Mouse (Mus musculus): ENCODE measurements at regions not wholly inside any gene's neighbourhood (a gene's known extent, or its start where the extent isn't known, plus 50 kb on each side); places are given as distances from the start of the nearest gene placed in this dataset.

- no peak for ATAC-seq (ENCODE audit: low FRiP score)
- Histone ChIP-seq H3K27ac (no peak overlapping the region), H3K9me3 (ENCODE audit: control insufficient read depth, low read length) (no peaks in the 10 kb centered on the region), H3K4me2 (replicated peaks) (no peak overlapping the region), H3K4me3 (replicated peaks; ENCODE audit: low read length) (no peak overlapping the region), H3K9ac (no peak overlapping the region), H3K4me1 (replicated peaks; ENCODE audit: control insufficient read depth, insufficient read depth, low read length) (no peaks in the 10 kb centered on the region), H3K27me3 (ENCODE audit: control insufficient read depth, insufficient read depth, low read length) (no peaks in the 10 kb centered on the region), H3K36me3 (replicated peaks; ENCODE audit: control insufficient read depth, insufficient read depth) (no peaks in the 10 kb centered on the region)
- no peak for DNase-seq (ENCODE audit: low spot score)
- 90% methylated on average over 4 of the region's 4 CpGs for WGBS
These were observed 2753.7 kb upstream of the Gm7489 start for GRCm38 (mm10) chr15:51131017-51131416.

DNA sequence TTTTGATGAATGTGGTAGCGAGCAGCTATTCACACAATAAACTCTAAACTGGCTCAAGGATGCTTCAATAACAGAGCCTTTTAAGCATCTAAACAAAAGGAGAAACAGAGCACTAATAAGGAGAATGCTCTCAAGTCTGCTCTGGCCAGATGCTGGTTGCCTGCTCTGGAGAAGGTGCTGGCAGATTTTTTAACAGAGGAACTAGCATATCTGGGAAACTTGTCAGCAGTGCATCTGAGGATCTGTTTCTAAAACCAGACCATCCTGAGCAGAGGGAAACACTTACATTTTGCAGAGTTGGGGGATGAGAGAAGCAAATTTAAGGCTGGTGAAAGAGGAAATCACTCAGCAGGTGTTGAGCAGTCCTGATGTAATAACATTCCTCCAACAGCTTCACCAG, 2748.6 kb upstream of the Gm7489 start:
- WGBS, result 64% methylated on average over 1 of the region's 1 CpGs
- Histone ChIP-seq H3K36me3 (replicated peaks; ENCODE audit: control insufficient read depth, insufficient read depth) (no peaks in the 10 kb centered on the region), H3K9ac (no peak overlapping the region), H3K4me3 (replicated peaks; ENCODE audit: low read length) (no peak overlapping the region), H3K4me2 (replicated peaks) (no peak overlapping the region), H3K27ac (no peak overlapping the region), H3K4me1 (replicated peaks; ENCODE audit: control insufficient read depth, insufficient read depth, low read length) (no peaks in the 10 kb centered on the region), H3K27me3 (ENCODE audit: control insufficient read depth, insufficient read depth, low read length) (no peaks in the 10 kb centered on the region), H3K9me3 (ENCODE audit: control insufficient read depth, low read length) (no peaks in the 10 kb centered on the region)
- ATAC-seq (ENCODE audit: low FRiP score) (no peak), DNase-seq (ENCODE audit: low spot score) (no peak)

- H3K9me3 ChIP-seq (ENCODE audit: control insufficient read depth, low read length), result no peaks in the 10 kb centered on the region
- H3K27me3 ChIP-seq (ENCODE audit: control insufficient read depth, insufficient read depth, low read length), result no peaks in the 10 kb centered on the region
- no peaks in the 10 kb centered on the region for H3K36me3 ChIP-seq (replicated peaks; ENCODE audit: control insufficient read depth, insufficient read depth)
- no peaks in the 10 kb centered on the region for H3K4me1 ChIP-seq (replicated peaks; ENCODE audit: control insufficient read depth, insufficient read depth, low read length)
- H3K4me3 ChIP-seq (replicated peaks; ENCODE audit: low read length), result no peak overlapping the region
- H3K4me2 ChIP-seq (replicated peaks), result no peak overlapping the region
- H3K27ac ChIP-seq, result no peak overlapping the region
- no peak for ATAC-seq (ENCODE audit: low FRiP score)
- WGBS, result 81% methylated on average over 4 of the region's 4 CpGs
- DNase-seq (ENCODE audit: low spot score), result no peak
- no peak overlapping the region for H3K9ac ChIP-seq
These were observed 2745.2 kb upstream of the Gm7489 start for GRCm38 (mm10) chr15:51139507-51139906.

DNA sequence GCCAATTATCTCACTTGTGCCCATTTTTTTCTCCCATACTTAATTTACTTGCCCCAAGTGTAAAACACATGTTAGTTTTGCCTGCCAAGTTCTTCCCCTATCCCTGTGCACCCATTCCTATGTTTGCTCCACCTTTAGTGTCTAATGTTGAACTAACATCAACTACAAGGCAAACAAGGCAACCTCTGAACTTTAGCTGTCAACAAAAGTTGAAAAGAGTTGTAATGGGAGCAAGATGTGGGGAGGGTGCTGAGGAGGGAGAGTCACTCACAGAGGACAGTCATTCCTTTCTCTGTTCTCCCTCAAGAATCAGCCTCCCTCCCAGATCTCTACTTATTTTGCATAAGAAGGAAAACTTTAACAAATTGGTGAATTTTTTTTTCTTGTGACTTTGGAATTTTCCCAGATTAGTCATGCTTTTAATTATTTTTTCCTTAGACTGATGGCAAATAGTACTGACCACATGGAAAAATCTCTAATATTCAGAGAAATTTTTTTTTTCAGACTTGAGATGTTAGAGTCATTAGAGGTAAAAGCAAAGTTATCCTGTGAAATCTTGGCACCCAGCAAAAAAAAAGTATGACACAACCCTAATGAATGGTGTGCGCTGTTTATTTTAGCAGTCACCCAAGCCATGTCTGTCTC, 2710.6 kb upstream of the Gm7489 start:
- DNase-seq (ENCODE audit: low spot score) (no peak), ATAC-seq (ENCODE audit: low FRiP score) (no peak)
- H3K4me1 ChIP-seq (replicated peaks; ENCODE audit: control insufficient read depth, insufficient read depth, low read length), result no peaks in the 10 kb centered on the region
- WGBS, result 91% methylated on average over 1 of the region's 1 CpGs
- H3K27ac ChIP-seq, result no peak overlapping the region
- no peaks in the 10 kb centered on the region for H3K27me3 ChIP-seq (ENCODE audit: control insufficient read depth, insufficient read depth, low read length)
- H3K9me3 ChIP-seq (ENCODE audit: control insufficient read depth, low read length), result no peaks in the 10 kb centered on the region
- H3K4me2 ChIP-seq (replicated peaks), result no peak overlapping the region
- no peak overlapping the region for H3K9ac ChIP-seq
- H3K36me3 ChIP-seq (replicated peaks; ENCODE audit: control insufficient read depth, insufficient read depth), result no peaks in the 10 kb centered on the region
- H3K4me3 ChIP-seq (replicated peaks; ENCODE audit: low read length), result no peak overlapping the region

DNA sequence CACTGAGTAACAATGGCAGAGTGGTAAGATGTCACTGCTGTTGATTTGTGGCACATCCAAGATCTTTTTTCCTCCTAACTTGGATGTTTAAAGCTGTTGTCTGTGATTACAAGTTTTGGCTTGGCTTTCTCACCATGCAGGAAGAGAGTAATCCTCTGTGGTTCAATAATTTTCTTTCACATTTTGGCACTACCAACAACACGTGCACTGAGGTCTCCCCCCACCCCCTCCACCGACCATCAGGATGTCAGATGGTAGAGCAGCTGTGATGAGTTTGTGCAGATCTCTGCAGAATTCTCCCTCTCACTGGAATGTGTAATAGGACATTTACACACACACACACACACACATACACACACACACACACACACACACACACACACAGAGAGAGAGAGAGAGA, 2708.2 kb upstream of the Gm7489 start:
- no peak overlapping the region for H3K27ac ChIP-seq
- H3K9me3 ChIP-seq (ENCODE audit: control insufficient read depth, low read length), result no peaks in the 10 kb centered on the region
- H3K4me3 ChIP-seq (replicated peaks; ENCODE audit: low read length), result no peak overlapping the region
- no peaks in the 10 kb centered on the region for H3K4me1 ChIP-seq (replicated peaks; ENCODE audit: control insufficient read depth, insufficient read depth, low read length)
- ATAC-seq (ENCODE audit: low FRiP score) (0 out of 2 replicates have a peak, but pooled peaks have one; percentile 27), DNase-seq (ENCODE audit: low spot score) (no peak)
- no peak overlapping the region for H3K9ac ChIP-seq
- WGBS, result 61% methylated on average over 2 of the region's 2 CpGs
- no peak overlapping the region for H3K4me2 ChIP-seq (replicated peaks)
- H3K27me3 ChIP-seq (ENCODE audit: control insufficient read depth, insufficient read depth, low read length), result no peaks in the 10 kb centered on the region
- H3K36me3 ChIP-seq (replicated peaks; ENCODE audit: control insufficient read depth, insufficient read depth), result no peaks in the 10 kb centered on the region

DNA sequence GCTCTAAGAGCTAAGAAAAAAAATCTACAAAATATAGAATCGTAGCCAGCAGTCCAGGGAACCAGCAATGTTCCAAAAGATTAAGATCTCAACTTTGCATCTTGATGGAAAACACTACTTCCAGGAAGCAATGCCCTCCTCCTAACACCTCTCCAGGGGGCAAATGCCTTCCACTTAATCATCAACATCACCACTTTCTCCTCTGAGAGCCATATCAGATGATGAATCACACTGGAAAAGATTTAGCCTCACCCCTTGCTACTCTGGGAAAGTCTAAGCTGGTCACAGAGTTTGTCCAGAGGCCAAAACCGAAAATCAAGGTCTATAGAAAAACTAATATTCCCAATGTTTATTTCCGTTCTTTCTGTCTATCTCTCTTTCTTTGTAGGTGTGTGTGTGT, 2695.6 kb upstream of the Gm7489 start:
- no peak overlapping the region for H3K4me2 ChIP-seq (replicated peaks)
- H3K9me3 ChIP-seq (ENCODE audit: control insufficient read depth, low read length), result no peaks in the 10 kb centered on the region
- H3K9ac ChIP-seq, result no peak overlapping the region
- no peaks in the 10 kb centered on the region for H3K36me3 ChIP-seq (replicated peaks; ENCODE audit: control insufficient read depth, insufficient read depth)
- 89% methylated on average over 3 of the region's 3 CpGs for WGBS
- H3K27ac ChIP-seq, result no peak overlapping the region
- no peaks in the 10 kb centered on the region for H3K27me3 ChIP-seq (ENCODE audit: control insufficient read depth, insufficient read depth, low read length)
- DNase-seq (ENCODE audit: low spot score) (no peak), ATAC-seq (ENCODE audit: low FRiP score) (no peak)
- H3K4me3 ChIP-seq (replicated peaks; ENCODE audit: low read length), result no peak overlapping the region
- H3K4me1 ChIP-seq (replicated peaks; ENCODE audit: control insufficient read depth, insufficient read depth, low read length), result no peaks in the 10 kb centered on the region

DNA sequence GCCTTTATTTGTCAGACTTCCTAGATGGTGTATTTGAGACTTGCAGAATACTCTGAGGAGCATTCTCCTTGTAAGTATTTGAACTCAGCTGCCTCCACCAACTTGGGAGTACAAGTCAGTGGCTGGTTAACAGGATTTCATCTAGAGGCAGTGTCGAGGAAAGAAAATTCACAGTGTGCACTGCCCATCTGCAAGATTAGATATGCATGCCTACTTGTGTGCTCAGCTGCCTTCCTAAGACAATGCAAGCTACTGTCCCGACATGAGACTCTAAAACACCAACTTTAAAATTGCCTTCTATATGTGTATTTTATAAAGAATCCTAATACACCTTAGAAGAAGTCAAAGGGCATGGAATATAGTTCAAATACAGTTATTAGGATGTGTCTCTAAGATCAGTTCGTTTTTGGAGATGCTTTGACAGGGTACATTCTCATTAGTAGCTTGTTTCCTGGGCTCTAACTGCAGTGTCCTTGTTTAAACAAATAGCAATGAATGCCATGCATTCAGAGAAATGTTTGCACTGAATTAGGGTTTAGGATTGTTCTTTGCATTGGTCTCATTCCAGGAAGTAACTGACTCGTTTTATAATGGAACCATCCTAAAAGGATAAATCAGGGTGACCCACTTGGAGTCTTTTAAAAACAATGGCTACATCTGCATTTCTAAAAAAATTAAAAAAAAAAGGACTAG, 2687.1 kb upstream of the Gm7489 start:
- Histone ChIP-seq H3K27me3 (ENCODE audit: control insufficient read depth, insufficient read depth, low read length) (no peaks in the 10 kb centered on the region), H3K27ac (no peak overlapping the region), H3K4me1 (replicated peaks; ENCODE audit: control insufficient read depth, insufficient read depth, low read length) (no peaks in the 10 kb centered on the region), H3K4me3 (replicated peaks; ENCODE audit: low read length) (no peak overlapping the region), H3K9me3 (ENCODE audit: control insufficient read depth, low read length) (no peaks in the 10 kb centered on the region), H3K9ac (no peak overlapping the region), H3K36me3 (replicated peaks; ENCODE audit: control insufficient read depth, insufficient read depth) (no peaks in the 10 kb centered on the region), H3K4me2 (replicated peaks) (no peak overlapping the region)
- WGBS, result 43% methylated on average over 4 of the region's 4 CpGs
- ATAC-seq (ENCODE audit: low FRiP score) (no peak), DNase-seq (ENCODE audit: low spot score) (no peak)

DNA sequence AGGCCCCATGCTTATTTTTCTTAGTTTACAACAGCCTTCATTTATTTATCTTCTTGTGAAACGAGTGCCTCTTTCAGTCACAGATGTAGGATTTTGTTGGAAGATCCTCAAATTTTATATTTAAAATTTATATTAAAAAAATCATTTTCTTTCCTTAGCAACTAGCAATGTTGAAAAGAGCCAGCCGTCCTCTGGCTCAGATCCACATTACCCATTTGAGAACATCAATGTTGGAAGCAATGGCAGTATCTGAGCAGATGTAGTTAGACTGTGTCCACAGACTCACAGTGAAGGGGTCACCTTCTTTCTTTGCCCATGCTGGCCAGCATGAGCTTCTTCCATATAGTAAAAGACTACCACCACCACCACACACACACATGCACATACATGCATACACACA, 2681.4 kb upstream of the Gm7489 start:
- Histone ChIP-seq H3K4me2 (replicated peaks) (no peak overlapping the region), H3K4me1 (replicated peaks; ENCODE audit: control insufficient read depth, insufficient read depth, low read length) (no peaks in the 10 kb centered on the region), H3K9ac (no peak overlapping the region), H3K27ac (no peak overlapping the region), H3K4me3 (replicated peaks; ENCODE audit: low read length) (no peak overlapping the region), H3K36me3 (replicated peaks; ENCODE audit: control insufficient read depth, insufficient read depth) (no peaks in the 10 kb centered on the region), H3K27me3 (ENCODE audit: control insufficient read depth, insufficient read depth, low read length) (no peaks in the 10 kb centered on the region), H3K9me3 (ENCODE audit: control insufficient read depth, low read length) (no peaks in the 10 kb centered on the region)
- 91% methylated on average over 2 of the region's 2 CpGs for WGBS
- DNase-seq (ENCODE audit: low spot score), result no peak
- ATAC-seq (ENCODE audit: low FRiP score), result no peak

DNA sequence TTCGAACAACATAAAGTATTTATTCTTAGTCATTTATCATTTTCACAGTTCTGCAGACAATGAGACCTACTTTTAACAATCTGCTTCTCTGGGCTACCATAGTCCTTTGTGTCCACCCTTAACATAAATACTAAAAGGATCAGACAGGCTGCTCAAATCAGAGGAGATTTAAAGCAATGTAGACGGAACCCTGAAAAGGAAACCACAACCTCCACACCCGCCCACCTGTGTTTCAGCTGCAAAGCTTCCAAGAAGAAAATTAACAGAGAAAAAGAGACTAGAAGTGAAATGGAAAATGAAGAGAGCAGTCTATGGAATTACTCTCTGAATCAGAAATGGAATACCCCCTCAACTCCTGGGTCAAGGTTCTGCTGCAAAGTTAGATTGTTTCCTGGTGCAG, 2678.7 kb upstream of the Gm7489 start:
- no peak overlapping the region for H3K4me3 ChIP-seq (replicated peaks; ENCODE audit: low read length)

More for the DNA sequence above, 2678.7 kb upstream of the Gm7489 start:
- H3K27ac ChIP-seq, result no peak overlapping the region
- H3K9ac ChIP-seq, result no peak overlapping the region
- 53% methylated on average over 3 of the region's 3 CpGs for WGBS
- H3K36me3 ChIP-seq (replicated peaks; ENCODE audit: control insufficient read depth, insufficient read depth), result no peaks in the 10 kb centered on the region
- H3K9me3 ChIP-seq (ENCODE audit: control insufficient read depth, low read length), result no peaks in the 10 kb centered on the region
- no peaks in the 10 kb centered on the region for H3K27me3 ChIP-seq (ENCODE audit: control insufficient read depth, insufficient read depth, low read length)
- DNase-seq (ENCODE audit: low spot score) (no peak), ATAC-seq (ENCODE audit: low FRiP score) (no peak)
- no peaks in the 10 kb centered on the region for H3K4me1 ChIP-seq (replicated peaks; ENCODE audit: control insufficient read depth, insufficient read depth, low read length)
- H3K4me2 ChIP-seq (replicated peaks), result no peak overlapping the region

All from hindbrain, embryonic 14.5 days (tissue).